Mouse (Mus musculus) kidney, adult 8-10 months (tissue): ENCODE measurements at regions not wholly inside any gene's neighbourhood (a gene's known extent, or its start where the extent isn't known, plus 50 kb on each side); places are given as distances from the start of the nearest gene placed in this dataset.

Experiments used
- DNase-seq, 2 experiments: peaks; one replicate each; pipeline ENCODE4 v3.0.0; 2022

- no peak for DNase-seq
Observed at GRCm38 (mm10) chr5:116897391-116897790, 218.5 kb downstream of the Suds3 start.

- DNase-seq, result no peak
Observed at GRCm38 (mm10) chr5:116895036-116895783, 220.7 kb downstream of the Suds3 start.

- no peak for DNase-seq
Observed at GRCm38 (mm10) chr5:116894575-116894974, 221.3 kb downstream of the Suds3 start.

GRCm38 (mm10) chr5:116892877-116893276 is 223.0 kb downstream of the Suds3 start:
- no peak for DNase-seq

GRCm38 (mm10) chr5:116889224-116889623 is 226.7 kb downstream of the Suds3 start:
- no peak for DNase-seq

- no peak for DNase-seq
Observed at GRCm38 (mm10) chr5:116886181-116887136, 229.5 kb downstream of the Suds3 start.

GRCm38 (mm10) chr5:116879761-116880160 is 236.2 kb downstream of the Suds3 start:
- no peak for DNase-seq

- peak; percentile 9 to 13 for DNase-seq
Observed at GRCm38 (mm10) chr5:116874941-116875340, 241.0 kb downstream of the Suds3 start.

- no peak for DNase-seq
Observed at GRCm38 (mm10) chr5:116868115-116868514, 247.8 kb downstream of the Suds3 start.

- no peak for DNase-seq
Observed at GRCm38 (mm10) chr5:116864275-116864674, 251.6 kb downstream of the Suds3 start.

GRCm38 (mm10) chr5:116852691-116853090 is 261.1 kb upstream of the Srrm4 start:
- no peak for DNase-seq

- no peak for DNase-seq
Observed at GRCm38 (mm10) chr5:116831874-116832273, 240.3 kb upstream of the Srrm4 start.

- no peak for DNase-seq
Observed at GRCm38 (mm10) chr5:116829771-116830170, 238.2 kb upstream of the Srrm4 start.

- no peak for DNase-seq
Observed at GRCm38 (mm10) chr5:116823260-116823659, 231.6 kb upstream of the Srrm4 start.

- DNase-seq, result no peak
Observed at GRCm38 (mm10) chr5:116822141-116822540, 230.5 kb upstream of the Srrm4 start.

- no peak for DNase-seq
Observed at GRCm38 (mm10) chr5:116809799-116810198, 218.2 kb upstream of the Srrm4 start.

- DNase-seq, result no peak
Observed at GRCm38 (mm10) chr5:116809001-116809759, 217.6 kb upstream of the Srrm4 start.

- DNase-seq, result no peak
Observed at GRCm38 (mm10) chr5:116797460-116797859, 205.8 kb upstream of the Srrm4 start.

GRCm38 (mm10) chr5:116795169-116795568 is 203.6 kb upstream of the Srrm4 start:
- no peak for DNase-seq

GRCm38 (mm10) chr5:116790419-116790818 is 198.8 kb upstream of the Srrm4 start:
- DNase-seq, result no peak

GRCm38 (mm10) chr5:116789859-116790258 is 198.2 kb upstream of the Srrm4 start:
- no peak for DNase-seq

GRCm38 (mm10) chr5:116776450-116776849 is 184.8 kb upstream of the Srrm4 start:
- no peak for DNase-seq

GRCm38 (mm10) chr5:116766261-116766660 is 174.6 kb upstream of the Srrm4 start:
- no peak for DNase-seq
